Mouse (Mus musculus): ENCODE measurements around the gene Fam161b. TPM values are rescaled to one million over a fixed set of nuclear protein-coding genes. Genes with fewer than 3 reads are reported as not detected.

The Fam161b gene
- polyA plus RNA-seq, 2 experiments, result 0.81 to 1.5 TPM

- TF ChIP-seq EP300 (IDR thresholded peaks at IDR 0.05; ENCODE audit: low read depth) (no peak), CTCF (IDR thresholded peaks at IDR 0.05; ENCODE audit: low read depth) (no peak)
- H3K4me2 ChIP-seq (ENCODE audit: low read depth), result no peak overlapping the region
- no peak overlapping the region for H3K9ac ChIP-seq (replicated peaks)
- H3K4me1 ChIP-seq (replicated peaks; ENCODE audit: control insufficient read depth in 2 of 2, insufficient read depth in 2 of 2, low read length in 1 of 2), result no peaks in the 10 kb centered on the region
- WGBS (ENCODE audit: insufficient replicate concordance), result 44% methylated on average over 11 of the region's 11 CpGs
- no peaks in the 10 kb centered on the region for H3K9me3 ChIP-seq (ENCODE audit: control insufficient read depth, low read length)
- H3K27me3 ChIP-seq (ENCODE audit: control insufficient read depth, insufficient read depth, low read length), result no peaks in the 10 kb centered on the region
- peaks cover 70% of the 10 kb centered on the region for H3K36me3 ChIP-seq (replicated peaks; ENCODE audit: control insufficient read depth, insufficient read depth, low read depth)
- H3K27ac ChIP-seq, result no peak overlapping the region
- no peak overlapping the region for H3K4me3 ChIP-seq (ENCODE audit: insufficient read depth in 1 of 2, low read depth in 2 of 2, low read length in 2 of 2)
- ATAC-seq (ENCODE audit: insufficient read depth), result no peak
- no peak for DNase-seq (ENCODE audit: low read depth in 3 of 3, low spot score in 3 of 3)
These were observed 24.5 kb downstream of the Fam161b start for GRCm38 (mm10) chr12:84336963-84337625.

GRCm38 (mm10) chr12:84327111-84327512 lies 34.5 kb downstream of the Fam161b start:
- H3K36me3 ChIP-seq (replicated peaks; ENCODE audit: control insufficient read depth, insufficient read depth, low read depth), result peaks cover 54% of the 10 kb centered on the region
- no peaks in the 10 kb centered on the region for H3K4me1 ChIP-seq (replicated peaks; ENCODE audit: control insufficient read depth in 2 of 2, insufficient read depth in 2 of 2, low read length in 1 of 2)
- no peaks in the 10 kb centered on the region for H3K9me3 ChIP-seq (ENCODE audit: control insufficient read depth, low read length)
- no peak for TF ChIP-seq EP300 (IDR thresholded peaks at IDR 0.05; ENCODE audit: low read depth)
- no peak for TF ChIP-seq CTCF (IDR thresholded peaks at IDR 0.05; ENCODE audit: low read depth)
- no peaks in the 10 kb centered on the region for H3K27me3 ChIP-seq (ENCODE audit: control insufficient read depth, insufficient read depth, low read length)
- ATAC-seq (ENCODE audit: insufficient read depth) (no peak), DNase-seq (ENCODE audit: low read depth in 3 of 3, low spot score in 3 of 3) (no peak)
- WGBS (ENCODE audit: insufficient replicate concordance), result 63% methylated on average over 4 of the region's 4 CpGs
- no peak overlapping the region for H3K4me2 ChIP-seq (ENCODE audit: low read depth)
- no peak overlapping the region for H3K4me3 ChIP-seq (ENCODE audit: insufficient read depth in 1 of 2, low read depth in 2 of 2, low read length in 2 of 2)
- no peak overlapping the region for H3K27ac ChIP-seq
- H3K9ac ChIP-seq (replicated peaks), result no peak overlapping the region

- DNase-seq (ENCODE audit: low read depth in 3 of 3, low spot score in 3 of 3) (peak; percentile 65 to 72 (median 66)), ATAC-seq (ENCODE audit: insufficient read depth) (peak; percentile 86)
- WGBS (ENCODE audit: insufficient replicate concordance), result under 1% methylated on average over 76 of the region's 77 CpGs
- H3K9me3 ChIP-seq (ENCODE audit: control insufficient read depth, low read length), result no peaks in the 10 kb centered on the region
- no peaks in the 10 kb centered on the region for H3K27me3 ChIP-seq (ENCODE audit: control insufficient read depth, insufficient read depth, low read length)
- TF ChIP-seq EP300 (IDR thresholded peaks at IDR 0.05; ENCODE audit: low read depth) (no peak), CTCF (IDR thresholded peaks at IDR 0.05; ENCODE audit: low read depth) (no peak; the same call in 1 of the 2 replicates)
- peak within 1 kb of the TSS; percentile 98 for H3K9ac ChIP-seq (replicated peaks)
- peaks cover 20 to 25% of the 10 kb centered on the region in 2 experiments for H3K4me1 ChIP-seq (replicated peaks; ENCODE audit: control insufficient read depth in 2 of 2, insufficient read depth in 2 of 2, low read length in 1 of 2)
- H3K27ac ChIP-seq, result peak within 1 kb of the TSS; percentile 78
- peak within 1 kb of the TSS; percentile 86 to 96 for H3K4me3 ChIP-seq (ENCODE audit: insufficient read depth in 1 of 2, low read depth in 2 of 2, low read length in 2 of 2)
- no peaks in the 10 kb centered on the region; the same call in 1 of the 2 replicates for H3K36me3 ChIP-seq (replicated peaks; ENCODE audit: control insufficient read depth, insufficient read depth, low read depth)
- H3K4me2 ChIP-seq (ENCODE audit: low read depth), result peak within 1 kb of the TSS; percentile 94
These were observed 44.7 kb downstream of the Fam161b start, which contains the start of gene Zfp410 for GRCm38 (mm10) chr12:84316721-84317621. Zfp410 (plus strand) TSS chr12:84316852.

DNA sequence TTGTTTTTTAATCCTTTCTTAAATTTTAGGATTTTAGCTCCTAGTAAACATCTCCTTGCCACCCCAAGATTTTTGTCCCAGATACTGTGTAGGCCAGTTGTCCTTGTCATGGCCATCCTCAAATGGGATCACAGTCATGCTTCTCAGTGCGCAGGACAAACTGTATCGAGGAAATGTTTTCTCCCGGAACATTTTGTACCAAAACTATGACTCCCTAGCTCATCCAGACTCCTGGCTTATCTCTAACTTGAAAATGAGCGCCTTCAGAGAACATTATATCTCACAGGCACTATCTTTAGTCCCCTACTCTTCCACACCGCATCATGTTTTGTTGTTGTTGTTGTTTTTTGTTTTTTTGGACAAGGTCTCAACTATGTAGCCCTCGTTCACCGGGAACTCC lies 45.6 kb downstream of the Fam161b start:
- WGBS (ENCODE audit: insufficient replicate concordance), result 40% methylated on average over 7 of the region's 7 CpGs
- no peaks in the 10 kb centered on the region; the same call in 1 of the 2 replicates for H3K36me3 ChIP-seq (replicated peaks; ENCODE audit: control insufficient read depth, insufficient read depth, low read depth)
- DNase-seq (ENCODE audit: low read depth in 3 of 3, low spot score in 3 of 3) (no peak), ATAC-seq (ENCODE audit: insufficient read depth) (no peak)
- peak overlapping the region; percentile 98 for H3K9ac ChIP-seq (replicated peaks)
- H3K9me3 ChIP-seq (ENCODE audit: control insufficient read depth, low read length), result no peaks in the 10 kb centered on the region
- TF ChIP-seq EP300 (IDR thresholded peaks at IDR 0.05; ENCODE audit: low read depth) (no peak), CTCF (IDR thresholded peaks at IDR 0.05; ENCODE audit: low read depth) (no peak)
- H3K4me2 ChIP-seq (ENCODE audit: low read depth), result peak overlapping the region; percentile 94
- H3K4me3 ChIP-seq (ENCODE audit: insufficient read depth in 1 of 2, low read depth in 2 of 2, low read length in 2 of 2), result peak overlapping the region; percentile 86 to 96
- peak overlapping the region; percentile 78 for H3K27ac ChIP-seq
- peaks cover 20 to 22% of the 10 kb centered on the region in 2 experiments for H3K4me1 ChIP-seq (replicated peaks; ENCODE audit: control insufficient read depth in 2 of 2, insufficient read depth in 2 of 2, low read length in 1 of 2)
- H3K27me3 ChIP-seq (ENCODE audit: control insufficient read depth, insufficient read depth, low read length), result no peaks in the 10 kb centered on the region

DNA sequence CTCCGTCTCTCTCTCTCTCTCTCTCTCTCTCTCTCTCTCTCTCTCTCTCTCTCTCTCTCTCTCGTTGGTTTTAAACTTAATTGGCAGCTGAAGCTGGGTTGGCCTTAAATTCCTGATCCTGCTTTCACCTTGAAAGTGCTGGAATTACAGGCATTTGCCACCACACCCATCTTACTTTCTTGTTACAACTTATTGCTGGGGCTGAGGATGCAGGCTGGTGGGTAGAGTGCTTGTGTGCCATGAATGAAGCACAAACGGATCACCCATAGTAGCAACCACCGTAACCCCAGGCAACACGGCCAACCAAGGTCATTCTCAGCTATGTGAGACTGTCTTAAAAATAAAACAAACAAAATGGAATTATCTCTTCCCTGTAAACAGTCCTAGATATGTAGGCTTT lies 50.3 kb downstream of the Fam161b start:
- Histone ChIP-seq H3K9ac (replicated peaks) (no peak overlapping the region), H3K36me3 (replicated peaks; ENCODE audit: control insufficient read depth, insufficient read depth, low read depth) (peaks cover 11% of the 10 kb centered on the region), H3K4me1 (replicated peaks; ENCODE audit: control insufficient read depth in 2 of 2, insufficient read depth in 2 of 2, low read length in 1 of 2) (peaks cover 5 to 8% of the 10 kb centered on the region in 2 experiments), H3K4me3 (ENCODE audit: insufficient read depth in 1 of 2, low read depth in 2 of 2, low read length in 2 of 2) (no peak overlapping the region), H3K4me2 (ENCODE audit: low read depth) (no peak overlapping the region), H3K27ac (no peak overlapping the region), H3K9me3 (ENCODE audit: control insufficient read depth, low read length) (no peaks in the 10 kb centered on the region), H3K27me3 (ENCODE audit: control insufficient read depth, insufficient read depth, low read length) (no peaks in the 10 kb centered on the region)
- no peak for ATAC-seq (ENCODE audit: insufficient read depth)
- TF ChIP-seq EP300 (IDR thresholded peaks at IDR 0.05; ENCODE audit: low read depth) (no peak), CTCF (IDR thresholded peaks at IDR 0.05; ENCODE audit: low read depth) (no peak)
- no peak for DNase-seq (ENCODE audit: low read depth in 3 of 3, low spot score in 3 of 3)
- 83% methylated on average over 4 of the region's 5 CpGs for WGBS (ENCODE audit: insufficient replicate concordance)
